Mouse (Mus musculus) G1E-ER4 (cell line): ENCODE measurements around the gene Aif1l. TPM values are rescaled to one million over a fixed set of nuclear protein-coding genes. Genes with fewer than 3 reads are reported as not detected.

Experiments
- GATA1 ChIP-seq: IDR thresholded peaks from one replicate; pipeline ENCODE4 v1.8.0; 2012; ENCODE audit warnings: low read length, inconsistent platforms
- polyA plus RNA-seq: library from polyadenylated mRNA; stranded (reverse); fragments of >175 nt; gene quantifications from 2 replicates; pipeline ENCODE4 v1.2.3, GENCODE M21; 2012

Aif1l gene
- polyA plus RNA-seq, 1 experiment = not detected

- no peak for TF ChIP-seq GATA1
Observed at GRCm38 (mm10) chr2:31966801-31967200, 16.9 kb downstream of the Aif1l start.

GRCm38 (mm10) chr2:31972589-31972988, 22.6 kb downstream of the Aif1l start:
- no peak for TF ChIP-seq GATA1

GRCm38 (mm10) chr2:31974141-31974808, 24.3 kb downstream of the Aif1l start, which contains the start of gene Nup214:
Gene Nup214 (plus strand): TSS chr2:31974436.
- no peak for TF ChIP-seq GATA1

GRCm38 (mm10) chr2:31974809-31975371, 25.0 kb downstream of the Aif1l start:
- TF ChIP-seq GATA1 = no peak

GRCm38 (mm10) chr2:31987774-31988173, 37.8 kb downstream of the Aif1l start:
- TF ChIP-seq GATA1 = no peak

- no peak for TF ChIP-seq GATA1
Observed at GRCm38 (mm10) chr2:31990961-31991360, 41.0 kb downstream of the Aif1l start.

- no peak for TF ChIP-seq GATA1
Observed at GRCm38 (mm10) chr2:31994896-31995295, 45.0 kb downstream of the Aif1l start.

- no peak for TF ChIP-seq GATA1
Observed at GRCm38 (mm10) chr2:31996060-31996459, 46.1 kb downstream of the Aif1l start.

- no peak for TF ChIP-seq GATA1
Observed at GRCm38 (mm10) chr2:31997539-31997938, 47.6 kb downstream of the Aif1l start.

GRCm38 (mm10) chr2:31998443-31998842, 48.5 kb downstream of the Aif1l start:
- no peak for TF ChIP-seq GATA1

- no peak for TF ChIP-seq GATA1
Observed at GRCm38 (mm10) chr2:32008311-32008710, 58.4 kb downstream of the Aif1l start.

- TF ChIP-seq GATA1 = no peak
Observed at GRCm38 (mm10) chr2:32008716-32009115, 58.8 kb downstream of the Aif1l start.

- TF ChIP-seq GATA1 = no peak
Observed at GRCm38 (mm10) chr2:32019704-32020103, 69.8 kb downstream of the Aif1l start.

- no peak for TF ChIP-seq GATA1
Observed at GRCm38 (mm10) chr2:32020229-32020628, 70.3 kb downstream of the Aif1l start.

Other genes with a start within 250 kb of the Aif1l start
- gene Qrfp, start 139.6 kb upstream of the Aif1l start, polyA plus RNA-seq = not detected in 2 replicates
- not detected in 2 replicates for gene Fibcd1, start 104.1 kb upstream of the Aif1l start, polyA plus RNA-seq
- not detected in 2 replicates for gene Lamc3, start 62.8 kb upstream of the Aif1l start, polyA plus RNA-seq
- gene Nup214, start 24.3 kb downstream of the Aif1l start, polyA plus RNA-seq = 13.0 and 25.5 TPM in 2 replicates
- 89.9 and 103 TPM in 2 replicates for gene Fam78a, start 134.7 kb downstream of the Aif1l start, polyA plus RNA-seq
- gene Plpp7, start 145.4 kb downstream of the Aif1l start, polyA plus RNA-seq = 0.12 and 0.22 TPM in 2 replicates
- gene Prrc2b, start 200.9 kb downstream of the Aif1l start, polyA plus RNA-seq = 97.4 and 106 TPM in 2 replicates